Mouse (Mus musculus) liver, embryonic 14.5 days (tissue): ENCODE measurements around the gene Adgrl3.

ENCODE experiments used
- CTCF ChIP-seq: IDR thresholded peaks from 2 replicates; pipeline ENCODE4 v1.5.1; 2016; ENCODE audit warnings: antibody characterized with exemption, low read depth, control low read depth
- EP300 ChIP-seq: IDR thresholded peaks from 2 replicates; pipeline ENCODE4 v1.6.1; 2016; ENCODE audit warnings: antibody characterized with exemption, low read depth

- TF ChIP-seq CTCF (no peak), EP300 (no peak)
Observed at GRCm38 (mm10) chr5:81738286-81739032, 718.5 kb downstream of the Adgrl3 start.
